Mouse (Mus musculus) liver, adult 2 months (tissue): ENCODE results near the gene Lgals1. TPM values are rescaled to one million over a fixed set of nuclear protein-coding genes. Genes with fewer than 3 reads are reported as not detected.

Experiments
- DNase-seq: peaks from one replicate; pipeline ENCODE4 v3.0.0-alpha.2; 2011; ENCODE audit warnings: low read depth, low spot score; ENCODE audit errors: extremely low read depth
- H3K27ac ChIP-seq: fragments of 200-500 bp; replicated peaks from 2 replicates; pipeline ENCODE4 v1.5.1; 2012; ENCODE audit warnings: low read depth, mild to moderate bottlenecking, control low read depth, inconsistent platforms, low read length; ENCODE audit not compliant: insufficient read depth
- H3K27me3 ChIP-seq: fragments of 200-500 bp; 2 replicates; pipeline ENCODE4 v1.6.1; 2012; ENCODE audit warnings: mild to moderate bottlenecking, moderate library complexity, low read length, inconsistent platforms; ENCODE audit not compliant: control insufficient read depth, insufficient read depth
- H3K36me3 ChIP-seq: fragments of 200-500 bp; 2 replicates; pipeline ENCODE4 v1.6.1; 2012; ENCODE audit warnings: low read length, inconsistent platforms; ENCODE audit not compliant: control insufficient read depth, insufficient read depth
- H3K4me1 ChIP-seq: fragments of 200-500 bp; 2 replicates; pipeline ENCODE4 v1.6.1; 2011; ENCODE audit warnings: low read length; ENCODE audit not compliant: control insufficient read depth, insufficient read depth
- H3K4me3 ChIP-seq: fragments of 200-500 bp; 2 replicates; pipeline ENCODE4 v1.5.1; 2011; ENCODE audit warnings: low read depth, mild to moderate bottlenecking, control low read depth, low read length, moderate library complexity; ENCODE audit not compliant: insufficient read depth
- H3K79me2 ChIP-seq: fragments of 200-500 bp; 2 replicates; pipeline ENCODE4 v1.6.1; 2012; ENCODE audit warnings: inconsistent platforms, mild to moderate bottlenecking, low read length, moderate library complexity; ENCODE audit not compliant: control insufficient read depth, insufficient read depth
- H3K9ac ChIP-seq: fragments of 200-500 bp; 2 replicates; pipeline ENCODE4 v1.6.1; 2012; ENCODE audit warnings: low read depth, mild to moderate bottlenecking, control low read depth, inconsistent platforms, low read length
- CTCF ChIP-seq: fragments of 200-500 bp; IDR thresholded peaks from 2 replicates; pipeline ENCODE4 v1.5.1; 2011; ENCODE audit warnings: low read depth, low read length, control low read depth
- POLR2A ChIP-seq: fragments of 200-500 bp; IDR thresholded peaks from 2 replicates; pipeline ENCODE4 v1.6.1; 2011; ENCODE audit warnings: low read length, control low read depth; ENCODE audit not compliant: insufficient read depth; ENCODE audit errors: extremely low read depth
- WGBS: fragments of 180-500 bp; shearing (Covaris S2); methylation state at CpG from one replicate; pipeline ENCODE4 v1.1.7; 2018; 5-methylcytosine and 5-hydroxymethylcytosine counted together
- polyA plus RNA-seq: library from polyadenylated mRNA; depleted of rRNA; stranded (reverse); fragments of >200 nt; gene quantifications from 2 replicates; pipeline ENCODE4 v1.2.3, GENCODE M21; 2012
- total RNA-seq: library from RNA; depleted of rRNA; stranded (reverse); fragments of >200 nt; gene quantifications from 2 replicates; pipeline ENCODE4 v1.2.3, GENCODE M21; 2014

The Lgals1 gene
- total and polyA plus RNA-seq, 2 experiments: 25.2 to 31.6 TPM

- Histone ChIP-seq H3K4me1 (no peaks in the 10 kb centered on the region), H3K36me3 (no peaks in the 10 kb centered on the region), H3K9ac (no peak within 1 kb of the TSS), H3K27me3 (no peaks in the 10 kb centered on the region), H3K4me3 (no peak within 1 kb of the TSS), H3K79me2 (no peaks in the 10 kb centered on the region), H3K27ac (no peak within 1 kb of the TSS)
- DNase-seq: peak; percentile 92
- WGBS: under 1% methylated on average over 24 of the region's 24 CpGs
- TF ChIP-seq CTCF: no peak
- no peak for TF ChIP-seq POLR2A
These were observed 21.1 kb downstream of the Lgals1 start, which contains the start of gene Triobp for GRCm38 (mm10) chr15:78947657-78948056. TSS of gene Triobp (plus strand) at chr15:78947724.

- no peak for DNase-seq
- Histone ChIP-seq H3K36me3 (no peaks in the 10 kb centered on the region), H3K27ac (no peak overlapping the region), H3K79me2 (no peaks in the 10 kb centered on the region), H3K4me1 (no peaks in the 10 kb centered on the region), H3K9ac (no peak overlapping the region), H3K27me3 (no peaks in the 10 kb centered on the region), H3K4me3 (no peak overlapping the region)
- 14% methylated on average over 11 of the region's 11 CpGs for whole genome bisulfite sequencing
- no peak for TF ChIP-seq CTCF
- TF ChIP-seq POLR2A: no peak
These were observed 21.7 kb downstream of the Lgals1 start for GRCm38 (mm10) chr15:78948152-78948725.

- Histone ChIP-seq H3K27ac (no peak overlapping the region), H3K4me3 (no peak overlapping the region), H3K4me1 (no peaks in the 10 kb centered on the region), H3K36me3 (no peaks in the 10 kb centered on the region), H3K79me2 (no peaks in the 10 kb centered on the region), H3K27me3 (no peaks in the 10 kb centered on the region), H3K9ac (no peak overlapping the region)
- no peak for DNase-seq
- 97% methylated on average over 3 of the region's 3 CpGs for WGBS
- no peak for TF ChIP-seq POLR2A
- TF ChIP-seq CTCF: no peak
These were observed 22.4 kb downstream of the Lgals1 start for GRCm38 (mm10) chr15:78948883-78949282.

GRCm38 (mm10) chr15:78955663-78956062 lies 29.1 kb downstream of the Lgals1 start:
- Histone ChIP-seq H3K27ac (no peak overlapping the region), H3K79me2 (no peaks in the 10 kb centered on the region), H3K4me3 (no peak overlapping the region), H3K36me3 (no peaks in the 10 kb centered on the region), H3K27me3 (no peaks in the 10 kb centered on the region), H3K4me1 (no peaks in the 10 kb centered on the region), H3K9ac (no peak overlapping the region)
- no peak for DNase-seq
- 71% methylated on average over 3 of the region's 3 CpGs for WGBS
- TF ChIP-seq POLR2A: no peak
- no peak for TF ChIP-seq CTCF

GRCm38 (mm10) chr15:78956351-78956750 lies 29.8 kb downstream of the Lgals1 start:
- H3K79me2 ChIP-seq: no peaks in the 10 kb centered on the region
- H3K9ac ChIP-seq: no peak overlapping the region
- no peaks in the 10 kb centered on the region for H3K4me1 ChIP-seq
- no peak overlapping the region for H3K27ac ChIP-seq
- TF ChIP-seq CTCF (peak; percentile 18; the same call in 1 of the 2 replicates), POLR2A (no peak)
- DNase-seq: peak; percentile 47
- H3K4me3 ChIP-seq: no peak overlapping the region
- H3K36me3 ChIP-seq: no peaks in the 10 kb centered on the region
- no peaks in the 10 kb centered on the region for H3K27me3 ChIP-seq
- 80% methylated on average over 4 of the region's 4 CpGs for WGBS

- WGBS: 76% methylated on average over 15 of the region's 15 CpGs
- no peaks in the 10 kb centered on the region for H3K36me3 ChIP-seq
- no peaks in the 10 kb centered on the region for H3K27me3 ChIP-seq
- TF ChIP-seq POLR2A (no peak), CTCF (no peak)
- no peak overlapping the region for H3K4me3 ChIP-seq
- H3K4me1 ChIP-seq: no peaks in the 10 kb centered on the region
- DNase-seq: no peak
- no peak overlapping the region for H3K9ac ChIP-seq
- no peaks in the 10 kb centered on the region for H3K79me2 ChIP-seq
- no peak overlapping the region for H3K27ac ChIP-seq
These were observed 30.5 kb downstream of the Lgals1 start for GRCm38 (mm10) chr15:78957021-78957420.
